Mouse (Mus musculus) T-helper 1 cell (primary cell): ENCODE measurements around the gene P2rx3.

ENCODE experiments used
- in situ Hi-C: fragments of 300-600 bp; cut with MboI, MseI; formaldehyde crosslinking; loops from one replicate; pipeline ENCODE4 v1.15.1; 2025; ENCODE audit warnings: high pct_unique_total_duplicates

P2rx3 gene

GRCm38 (mm10) chr2:85046222-85046621, 9.0 kb upstream of the P2rx3 start:
- in situ Hi-C loops, result loop anchor here (25.0 kb wide), 1 partner anchor 1384 kb away; no protein-coding TSS in a partner anchor

- in situ Hi-C loops, result loop anchor here (25.0 kb wide), 1 partner anchor 1381 kb away; no protein-coding TSS in a partner anchor
Measured at GRCm38 (mm10) chr2:85043623-85044022, 6.4 kb upstream of the P2rx3 start.

GRCm38 (mm10) chr2:85038336-85038735, 1.1 kb upstream of the P2rx3 start:
- in situ Hi-C loops, result loop anchor here (25.0 kb wide), 1 partner anchor 1376 kb away; no protein-coding TSS in a partner anchor

GRCm38 (mm10) chr2:85036507-85037046, 685 bp downstream of the P2rx3 start:
- in situ Hi-C loops, result loop anchor here (25.0 kb wide), 1 partner anchor 1374 kb away; no protein-coding TSS in a partner anchor

GRCm38 (mm10) chr2:85034169-85034568, 3.1 kb downstream of the P2rx3 start:
- in situ Hi-C loops, result loop anchor here (25.0 kb wide), 1 partner anchor 1372 kb away; no protein-coding TSS in a partner anchor

GRCm38 (mm10) chr2:85033121-85033520, 4.1 kb downstream of the P2rx3 start:
- in situ Hi-C loops, result loop anchor here (25.0 kb wide), 1 partner anchor 1371 kb away; no protein-coding TSS in a partner anchor

- in situ Hi-C loops, result loop anchor here (25.0 kb wide), 1 partner anchor 1369 kb away; no protein-coding TSS in a partner anchor
Measured at GRCm38 (mm10) chr2:85030989-85031388, 6.3 kb downstream of the P2rx3 start.

GRCm38 (mm10) chr2:85029897-85030296, 7.4 kb downstream of the P2rx3 start:
- in situ Hi-C loops, result loop anchor here (25.0 kb wide), 1 partner anchor 1368 kb away; no protein-coding TSS in a partner anchor

GRCm38 (mm10) chr2:85027281-85027680, 10.0 kb downstream of the P2rx3 start:
- in situ Hi-C loops, result loop anchor here (25.0 kb wide), 1 partner anchor 1365 kb away; no protein-coding TSS in a partner anchor

GRCm38 (mm10) chr2:85026178-85026577, 11.1 kb downstream of the P2rx3 start:
- in situ Hi-C loops, result loop anchor here (25.0 kb wide), 1 partner anchor 1364 kb away; no protein-coding TSS in a partner anchor

GRCm38 (mm10) chr2:85022043-85022442, 15.2 kb downstream of the P2rx3 start:
- in situ Hi-C loops, result no loop called here

- in situ Hi-C loops, result loop anchor here (5.0 kb wide), 1 partner anchor 122 kb away; no protein-coding TSS in a partner anchor
Measured at GRCm38 (mm10) chr2:85014588-85014982, 22.7 kb downstream of the P2rx3 start.

- in situ Hi-C loops, result loop anchor here (5.0 kb wide), 1 partner anchor 122 kb away; no protein-coding TSS in a partner anchor
Measured at GRCm38 (mm10) chr2:85013826-85014587, 23.3 kb downstream of the P2rx3 start.

- in situ Hi-C loops, result loop anchor here (5.0 kb wide), 1 partner anchor 120 kb away; no protein-coding TSS in a partner anchor
Measured at GRCm38 (mm10) chr2:85012679-85013078, 24.6 kb downstream of the P2rx3 start.

GRCm38 (mm10) chr2:85011906-85012604, 25.2 kb downstream of the P2rx3 start:
- in situ Hi-C loops, result loop anchor here (5.0 kb wide), 1 partner anchor 120 kb away; no protein-coding TSS in a partner anchor

GRCm38 (mm10) chr2:85009212-85009611, 28.1 kb downstream of the P2rx3 start:
- in situ Hi-C loops, result no loop called here

- in situ Hi-C loops, result no loop called here
Measured at GRCm38 (mm10) chr2:85007729-85008128, 29.5 kb downstream of the P2rx3 start.

- in situ Hi-C loops, result no loop called here
Measured at GRCm38 (mm10) chr2:85006600-85006999, 30.7 kb downstream of the P2rx3 start.

GRCm38 (mm10) chr2:85004341-85004740, 32.9 kb downstream of the P2rx3 start:
- in situ Hi-C loops, result no loop called here

GRCm38 (mm10) chr2:85002575-85002974, 34.7 kb downstream of the P2rx3 start:
- in situ Hi-C loops, result no loop called here

GRCm38 (mm10) chr2:85001497-85001896, 35.8 kb downstream of the P2rx3 start:
- in situ Hi-C loops, result no loop called here
